Mouse (Mus musculus) stomach, embryonic 16.5 days (tissue): Measurements from ENCODE around the gene Fbxo21. TPM values are rescaled to one million over a fixed set of nuclear protein-coding genes. Genes with fewer than 3 reads are reported as not detected.

Experiments used
- ATAC-seq: fragments of 200-750 bp; cut with Nextera tagmentation; 2 replicates; pipeline ENCODE4 v1.8.0; 2017; ENCODE audit warnings: moderate number of reproducible peaks, moderate TSS enrichment; ENCODE audit not compliant: insufficient read depth, low FRiP score
- H3K27ac ChIP-seq: fragments of 300-500 bp; sonication (generic); 2 replicates; pipeline ENCODE4 v1.5.1; 2014; ENCODE audit warnings: low read length
- H3K27me3 ChIP-seq: fragments of 300-500 bp; sonication (generic); 2 replicates; pipeline ENCODE4 v1.6.1; 2014; ENCODE audit warnings: low read length, control low read depth, mixed read lengths; ENCODE audit not compliant: control insufficient read depth, insufficient read depth
- H3K36me3 ChIP-seq: fragments of 300-500 bp; sonication (generic); 2 replicates; pipeline ENCODE4 v1.6.1; 2014; ENCODE audit warnings: low read length; ENCODE audit not compliant: control insufficient read depth, insufficient read depth
- H3K4me1 ChIP-seq: fragments of 300-500 bp; sonication (generic); 2 replicates; pipeline ENCODE4 v1.6.1; 2014; ENCODE audit warnings: low read length, control low read depth, mixed read lengths; ENCODE audit not compliant: control insufficient read depth, insufficient read depth
- H3K4me2 ChIP-seq: fragments of 300-500 bp; sonication (generic); 2 replicates; pipeline ENCODE4 v1.6.1; 2014; ENCODE audit warnings: low read depth, low read length, mixed read lengths
- H3K4me3 ChIP-seq: fragments of 300-500 bp; sonication (generic); replicated peaks from 2 replicates; pipeline ENCODE4 v1.5.1; 2014; ENCODE audit warnings: mild to moderate bottlenecking, low read length
- H3K9ac ChIP-seq: fragments of 300-500 bp; sonication (generic); 2 replicates; pipeline ENCODE4 v1.6.1; 2014; ENCODE audit warnings: low read length
- H3K9me3 ChIP-seq: fragments of 300-500 bp; sonication (generic); replicated peaks from 2 replicates; pipeline ENCODE4 v1.6.1; 2016; ENCODE audit warnings: low read length, control low read depth; ENCODE audit not compliant: control insufficient read depth
- WGBS: fragments of 180-500 bp; shearing (Covaris S2); extraction: QIAGEN DNeasy Blood & Tissue Kit; methylation state at CpG from one replicate; pipeline ENCODE4 v1.1.7; 2014; 5-methylcytosine and 5-hydroxymethylcytosine counted together
- polyA plus RNA-seq: library from polyadenylated mRNA; unstranded; fragments of >200 nt; fragmentation: Nextera tagmentation; extraction: Ambion mirVana; gene quantifications from 2 replicates; pipeline ENCODE4 v1.2.1, GENCODE M21; 2015

The Fbxo21 gene
- polyA plus RNA-seq, 1 experiment from 2014 or later = 56.7 TPM

GRCm38 (mm10) chr5:118037798-118038484 lies 61.4 kb downstream of the Fbxo21 start:
- Histone ChIP-seq H3K27me3 (no peaks in the 10 kb centered on the region), H3K36me3 (no peaks in the 10 kb centered on the region), H3K9ac (no peak overlapping the region), H3K4me1 (peaks cover 6% of the 10 kb centered on the region; the same call in 1 of the 2 replicates), H3K4me3 (no peak overlapping the region), H3K9me3 (0 out of 2 replicates have a peak, but pooled peaks cover 3% of the 10 kb centered on the region), H3K4me2 (no peak overlapping the region), H3K27ac (no peak overlapping the region; the same call in 1 of the 2 replicates)
- WGBS = 15% methylated on average over 9 of the region's 10 CpGs
- ATAC-seq = peak; percentile 70; the same call in 1 of the 2 replicates

- H3K9me3 ChIP-seq = 0 out of 2 replicates have a peak, but pooled peaks cover 3% of the 10 kb centered on the region
- no peaks in the 10 kb centered on the region for H3K36me3 ChIP-seq
- 43% methylated on average over 12 of the region's 12 CpGs for WGBS
- peaks cover 6% of the 10 kb centered on the region; the same call in 1 of the 2 replicates for H3K4me1 ChIP-seq
- no peak for ATAC-seq
- H3K9ac ChIP-seq = no peak overlapping the region
- H3K27me3 ChIP-seq = no peaks in the 10 kb centered on the region
- no peak overlapping the region for H3K4me3 ChIP-seq
- H3K4me2 ChIP-seq = no peak overlapping the region
- no peak overlapping the region for H3K27ac ChIP-seq
Observed at GRCm38 (mm10) chr5:118039241-118039668, 62.7 kb downstream of the Fbxo21 start.

- no peak for ATAC-seq
- Histone ChIP-seq H3K27me3 (no peaks in the 10 kb centered on the region), H3K9ac (no peak overlapping the region), H3K36me3 (no peaks in the 10 kb centered on the region), H3K4me2 (no peak overlapping the region), H3K4me3 (no peak overlapping the region), H3K4me1 (no peaks in the 10 kb centered on the region), H3K9me3 (no peaks in the 10 kb centered on the region), H3K27ac (no peak overlapping the region)
- WGBS = 78% methylated on average over 6 of the region's 6 CpGs
Observed at GRCm38 (mm10) chr5:118042599-118042998, 66.1 kb downstream of the Fbxo21 start.

- Histone ChIP-seq H3K9ac (no peak overlapping the region), H3K4me3 (no peak overlapping the region), H3K9me3 (no peaks in the 10 kb centered on the region), H3K36me3 (no peaks in the 10 kb centered on the region), H3K27ac (no peak overlapping the region), H3K4me1 (no peaks in the 10 kb centered on the region), H3K4me2 (no peak overlapping the region), H3K27me3 (no peaks in the 10 kb centered on the region)
- ATAC-seq = no peak
- 84% methylated on average over 4 of the region's 4 CpGs for WGBS
Observed at GRCm38 (mm10) chr5:118043761-118044160, 67.2 kb downstream of the Fbxo21 start.

GRCm38 (mm10) chr5:118044907-118045306 lies 68.4 kb downstream of the Fbxo21 start:
- Histone ChIP-seq H3K36me3 (no peaks in the 10 kb centered on the region), H3K27ac (no peak overlapping the region), H3K9me3 (no peaks in the 10 kb centered on the region), H3K4me3 (no peak overlapping the region), H3K4me2 (no peak overlapping the region), H3K27me3 (no peaks in the 10 kb centered on the region), H3K9ac (no peak overlapping the region), H3K4me1 (no peaks in the 10 kb centered on the region)
- WGBS = 85% methylated on average over 6 of the region's 6 CpGs
- ATAC-seq = no peak

GRCm38 (mm10) chr5:118045385-118045784 lies 68.9 kb downstream of the Fbxo21 start:
- Histone ChIP-seq H3K36me3 (no peaks in the 10 kb centered on the region), H3K27ac (no peak overlapping the region), H3K9ac (no peak overlapping the region), H3K4me3 (no peak overlapping the region), H3K9me3 (no peaks in the 10 kb centered on the region), H3K27me3 (no peaks in the 10 kb centered on the region), H3K4me1 (no peaks in the 10 kb centered on the region), H3K4me2 (no peak overlapping the region)
- 85% methylated on average over 9 of the region's 9 CpGs for WGBS
- no peak for ATAC-seq

- WGBS = 85% methylated on average over 14 of the region's 14 CpGs
Observed at GRCm38 (mm10) chr5:118047091-118047757, 70.7 kb downstream of the Fbxo21 start.

GRCm38 (mm10) chr5:118048412-118048811 lies 71.9 kb downstream of the Fbxo21 start:
- no peak overlapping the region for H3K27ac ChIP-seq
- no peaks in the 10 kb centered on the region for H3K4me1 ChIP-seq
- H3K27me3 ChIP-seq = no peaks in the 10 kb centered on the region
- no peak overlapping the region for H3K4me3 ChIP-seq
- ATAC-seq = no peak
- H3K9ac ChIP-seq = no peak overlapping the region
- no peaks in the 10 kb centered on the region for H3K9me3 ChIP-seq
- H3K4me2 ChIP-seq = no peak overlapping the region
- no peaks in the 10 kb centered on the region for H3K36me3 ChIP-seq
- 81% methylated on average over 4 of the region's 4 CpGs for WGBS

More at GRCm38 (mm10) chr5:118047091-118047757, 70.7 kb downstream of the Fbxo21 start:
- no peaks in the 10 kb centered on the region for H3K4me1 ChIP-seq
- ATAC-seq = no peak
- no peak overlapping the region for H3K27ac ChIP-seq
- H3K36me3 ChIP-seq = no peaks in the 10 kb centered on the region
- no peaks in the 10 kb centered on the region for H3K27me3 ChIP-seq
- H3K4me3 ChIP-seq = no peak overlapping the region
- no peak overlapping the region for H3K9ac ChIP-seq
- no peaks in the 10 kb centered on the region for H3K9me3 ChIP-seq
- no peak overlapping the region for H3K4me2 ChIP-seq

GRCm38 (mm10) chr5:118048928-118049327 lies 72.4 kb downstream of the Fbxo21 start:
- Histone ChIP-seq H3K36me3 (no peaks in the 10 kb centered on the region), H3K4me1 (no peaks in the 10 kb centered on the region), H3K27ac (no peak overlapping the region), H3K4me3 (no peak overlapping the region), H3K4me2 (no peak overlapping the region), H3K27me3 (no peaks in the 10 kb centered on the region), H3K9me3 (no peaks in the 10 kb centered on the region), H3K9ac (no peak overlapping the region)
- WGBS = 80% methylated on average over 5 of the region's 5 CpGs
- no peak for ATAC-seq
